Comparison of ENCODE assay signal across 9 mouse cellular contexts in the genomic region with DNA sequence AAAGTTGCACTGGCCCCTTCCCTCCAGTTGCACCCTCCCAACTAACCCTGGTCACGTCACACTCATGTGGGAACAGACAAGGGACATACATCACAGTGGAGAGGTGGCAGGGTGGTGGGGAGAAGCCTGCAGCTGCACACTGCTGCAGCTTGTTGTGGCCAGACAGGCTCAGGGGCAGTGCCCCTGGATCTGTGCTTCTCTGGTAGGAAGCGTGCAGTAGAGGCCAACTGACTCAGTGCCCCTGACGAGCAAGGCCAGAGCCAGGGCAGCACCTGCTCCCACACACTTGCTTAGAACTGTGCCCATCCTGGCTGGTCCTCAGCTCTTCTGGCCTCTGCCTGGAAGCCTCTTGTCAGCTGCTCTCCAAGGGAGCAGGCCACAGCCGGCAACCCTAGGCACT. TPM values are rescaled to one million over a fixed set of nuclear protein-coding genes. Genes with fewer than 3 reads are reported as not detected.
A peak's percentile ranks its signal among the peaks of the same experiment; 100 is the strongest.
DNase-seq lines count a peak whose midpoint lies in the region; ATAC-seq and TF ChIP-seq lines count a peak whose summit lies in the region.
"Had no signal": no experiment of that assay in that cellular context is flagged by ENCODE, and none has a peak within 500 bp of the region (broad histone marks: within the 10 kb centered on the region; RNA-seq: fewer than 3 reads in every experiment).

No protein-coding gene starts in this region.

- no peak for TF ChIP-seq POLR2A in kidney, adult 2 months (IDR thresholded peaks at IDR 0.05; ENCODE audit: low read depth, low read length)
- peak; percentile 16; the same call in 1 of the 2 replicates for TF ChIP-seq POLR2A in cortical plate, adult 2 months (IDR thresholded peaks at IDR 0.05; ENCODE audit: extremely low read depth, insufficient read depth, low read length)

- peaks cover 2% of the 10 kb centered on the region; the same call in 1 of the 2 replicates for H3K36me3 ChIP-seq in kidney, adult 2 months (ENCODE audit: control insufficient read depth, insufficient read depth, low read length)
- peaks cover 70% of the 10 kb centered on the region for H3K36me3 ChIP-seq in hindbrain, embryonic 10.5 days
- H3K36me3 ChIP-seq in liver, postnatal 0 days (replicated peaks; ENCODE audit: insufficient read depth, low read length) = peaks cover 60% of the 10 kb centered on the region

- H3K4me1 ChIP-seq in kidney, adult 2 months (ENCODE audit: control insufficient read depth, insufficient read depth, low read length) = peaks cover 9% of the 10 kb centered on the region; the same call in 1 of the 2 replicates
- peaks cover 5% of the 10 kb centered on the region; the same call in 1 of the 2 replicates for H3K4me1 ChIP-seq in cortical plate, adult 2 months (ENCODE audit: control insufficient read depth, insufficient read depth, low read length)
- peaks cover 52% of the 10 kb centered on the region for H3K4me1 ChIP-seq in hindbrain, embryonic 10.5 days (replicated peaks)
- H3K4me1 ChIP-seq in liver, postnatal 0 days (ENCODE audit: insufficient read depth) = peaks cover 32% of the 10 kb centered on the region

- H3K4me2 ChIP-seq in liver, postnatal 0 days (ENCODE audit: low read depth, low read length) = peak overlapping the region; percentile 87

- ATAC-seq in liver, postnatal 0 days = no peak
- no peak for ATAC-seq in megakaryocyte progenitor cell, adult 5-6 weeks (replicated peaks; ENCODE audit: poor library complexity)

- no peaks in the 10 kb centered on the region for H3K9me3 ChIP-seq in hindbrain, embryonic 10.5 days
- no peaks in the 10 kb centered on the region for H3K9me3 ChIP-seq in liver, postnatal 0 days (ENCODE audit: low read length)

- H3K27me3 ChIP-seq in kidney, adult 2 months (replicated peaks; ENCODE audit: control insufficient read depth, insufficient read depth, low read length) = no peaks in the 10 kb centered on the region
- no peaks in the 10 kb centered on the region for H3K27me3 ChIP-seq in hindbrain, embryonic 10.5 days (ENCODE audit: insufficient read depth, poor library complexity, severe bottlenecking)
- no peaks in the 10 kb centered on the region for H3K27me3 ChIP-seq in liver, postnatal 0 days (ENCODE audit: insufficient read depth, low read length)

- no peak overlapping the region for H3K4me3 ChIP-seq in kidney, adult 2 months (ENCODE audit: insufficient read depth, low read depth, low read length)
- peak overlapping the region; percentile 80 for H3K4me3 ChIP-seq in cortical plate, adult 2 months (ENCODE audit: insufficient read depth, low read length)
- H3K4me3 ChIP-seq in hindbrain, embryonic 10.5 days = peak overlapping the region; percentile 94
- peak overlapping the region; percentile 86; the same call in 1 of the 2 replicates for H3K4me3 ChIP-seq in liver, postnatal 0 days (ENCODE audit: low read depth, low read length)

- no peak overlapping the region for H3K9ac ChIP-seq in liver, postnatal 0 days (replicated peaks)

- TF ChIP-seq CTCF in kidney, adult 2 months (conservative IDR thresholded peaks at IDR 0.05; ENCODE audit: insufficient read depth, insufficient read length, low read depth, low read length) = no peak
- no peak for TF ChIP-seq CTCF in cortical plate, adult 2 months (IDR thresholded peaks at IDR 0.05; ENCODE audit: extremely low read depth, insufficient read depth, low read length)
- no peak for TF ChIP-seq CTCF in liver, postnatal 0 days (IDR thresholded peaks at IDR 0.05; ENCODE audit: low read depth)

- peak; percentile 14 for DNase-seq in kidney, adult 9 months
- DNase-seq in kidney, adult 2 months = no peak
- no peak for DNase-seq in hindbrain, embryonic 10.5 days (ENCODE audit: low spot score)
- DNase-seq in liver, postnatal 0 days = no peak
- no peak for DNase-seq in ovary, postnatal 14 days (ENCODE audit: low spot score)
- DNase-seq in embryo, embryonic 9.5 days (ENCODE audit: extremely low spot score) = no peak
- DNase-seq: embryo, embryonic 11 days had no signal

- WGBS in kidney, adult 2 months = 77% methylated on average over 4 of the region's 4 CpGs
- 88% methylated on average over 4 of the region's 4 CpGs for WGBS in hindbrain, embryonic 10.5 days
- WGBS in liver, postnatal 0 days (ENCODE audit: insufficient replicate concordance) = 88% methylated on average over 4 of the region's 4 CpGs

- no peak overlapping the region for H3K27ac ChIP-seq in kidney, adult 2 months (ENCODE audit: insufficient read depth, low read depth, low read length)
- no peak overlapping the region for H3K27ac ChIP-seq in cortical plate, adult 2 months (ENCODE audit: insufficient read depth, low read length)
- H3K27ac ChIP-seq in hindbrain, embryonic 10.5 days = no peak overlapping the region
- no peak overlapping the region for H3K27ac ChIP-seq in liver, postnatal 0 days (ENCODE audit: low read depth)

- no peak for TF ChIP-seq EP300 in liver, postnatal 0 days (IDR thresholded peaks at IDR 0.05; ENCODE audit: low read depth)

RNA-seq across cellular contexts. Expression of a gene that starts 1.3 kb away (rescaled TPM):
- 112 and 115 TPM in 2 replicates for polyA plus RNA-seq in kidney, adult 2 months (2012; rRNA removed)
- polyA plus RNA-seq in cortical plate, adult 2 months (2012; rRNA removed) = 94.5 and 94.7 TPM in 2 replicates
- 44.7 and 46.5 TPM in 2 replicates for polyA plus RNA-seq in hindbrain, embryonic 10.5 days (2016; fragmentation: Nextera tagmentation; extraction: Ambion mirVana)
- polyA plus RNA-seq in liver, postnatal 0 days (2015; fragmentation: Nextera tagmentation; extraction: Ambion mirVana) = 37.1 and 37.8 TPM in 2 replicates
- 21.2 and 32.1 TPM in 2 replicates for total RNA-seq in megakaryocyte progenitor cell, adult 5-6 weeks (2015)
- total RNA-seq in megakaryocyte progenitor cell, adult 5-6 weeks (2017) = 17.0 and 26.5 TPM in 2 replicates

RNA-seq across cellular contexts. Expression of a gene that starts 2.7 kb away (rescaled TPM):
- 162 and 199 TPM in 2 replicates for polyA plus RNA-seq in kidney, adult 2 months (2012; rRNA removed)
- 115 and 117 TPM in 2 replicates for polyA plus RNA-seq in cortical plate, adult 2 months (2012; rRNA removed)
- polyA plus RNA-seq in hindbrain, embryonic 10.5 days (2016; fragmentation: Nextera tagmentation; extraction: Ambion mirVana) = 96.7 and 102 TPM in 2 replicates
- polyA plus RNA-seq in liver, postnatal 0 days (2015; fragmentation: Nextera tagmentation; extraction: Ambion mirVana) = 99.6 and 101 TPM in 2 replicates
- total RNA-seq in megakaryocyte progenitor cell, adult 5-6 weeks (2015) = 54.2 and 59.2 TPM in 2 replicates
- total RNA-seq in megakaryocyte progenitor cell, adult 5-6 weeks (2017) = 31.9 and 35.5 TPM in 2 replicates

RNA-seq across cellular contexts. Expression of a gene that starts 2.7 kb away (rescaled TPM):
- polyA plus RNA-seq in kidney, adult 2 months (2012; rRNA removed) = 32.2 and 40.7 TPM in 2 replicates
- 62.4 and 65.0 TPM in 2 replicates for polyA plus RNA-seq in cortical plate, adult 2 months (2012; rRNA removed)
- 30.8 and 36.3 TPM in 2 replicates for polyA plus RNA-seq in hindbrain, embryonic 10.5 days (2016; fragmentation: Nextera tagmentation; extraction: Ambion mirVana)
- 11.3 and 11.9 TPM in 2 replicates for polyA plus RNA-seq in liver, postnatal 0 days (2015; fragmentation: Nextera tagmentation; extraction: Ambion mirVana)
- 3.2 and 6.9 TPM in 2 replicates for total RNA-seq in megakaryocyte progenitor cell, adult 5-6 weeks (2015)
- total RNA-seq in megakaryocyte progenitor cell, adult 5-6 weeks (2017) = 9.1 and 18.6 TPM in 2 replicates

RNA-seq across cellular contexts. Expression of a gene that starts 11.2 kb away (rescaled TPM):
- 55.5 and 69.0 TPM in 2 replicates for polyA plus RNA-seq in kidney, adult 2 months (2012; rRNA removed)
- polyA plus RNA-seq in cortical plate, adult 2 months (2012; rRNA removed) = 91.9 and 92.7 TPM in 2 replicates
- 48.9 and 53.4 TPM in 2 replicates for polyA plus RNA-seq in hindbrain, embryonic 10.5 days (2016; fragmentation: Nextera tagmentation; extraction: Ambion mirVana)
- 43.5 and 45.5 TPM in 2 replicates for polyA plus RNA-seq in liver, postnatal 0 days (2015; fragmentation: Nextera tagmentation; extraction: Ambion mirVana)
- total RNA-seq in megakaryocyte progenitor cell, adult 5-6 weeks (2015) = 14.6 and 17.9 TPM in 2 replicates
- 13.9 and 15.3 TPM in 2 replicates for total RNA-seq in megakaryocyte progenitor cell, adult 5-6 weeks (2017)

RNA-seq across cellular contexts. Expression of a gene that starts 11.5 kb away (rescaled TPM):
- polyA plus RNA-seq in kidney, adult 2 months (2012; rRNA removed) = 37.2 and 38.4 TPM in 2 replicates
- 24.6 and 27.3 TPM in 2 replicates for polyA plus RNA-seq in cortical plate, adult 2 months (2012; rRNA removed)
- 90.0 and 95.5 TPM in 2 replicates for polyA plus RNA-seq in hindbrain, embryonic 10.5 days (2016; fragmentation: Nextera tagmentation; extraction: Ambion mirVana)
- 41.5 and 46.4 TPM in 2 replicates for polyA plus RNA-seq in liver, postnatal 0 days (2015; fragmentation: Nextera tagmentation; extraction: Ambion mirVana)
- 103 and 114 TPM in 2 replicates for total RNA-seq in megakaryocyte progenitor cell, adult 5-6 weeks (2015)
- total RNA-seq in megakaryocyte progenitor cell, adult 5-6 weeks (2017) = 50.4 and 57.8 TPM in 2 replicates
